Mouse (Mus musculus) heart, embryonic 12.5 days (tissue): ENCODE data around the gene Tmem192. TPM values are rescaled to one million over a fixed set of nuclear protein-coding genes. Genes with fewer than 3 reads are reported as not detected.

ENCODE experiments used
- ATAC-seq: fragments of 200-750 bp; cut with Nextera tagmentation; 2 replicates; pipeline ENCODE4 v1.8.0; 2017; ENCODE audit warnings: moderate TSS enrichment, moderate library complexity; ENCODE audit not compliant: insufficient number of reproducible peaks, low FRiP score
- H3K27ac ChIP-seq: fragments of 300-500 bp; sonication (generic); 2 replicates; pipeline ENCODE4 v1.5.1; 2016; ENCODE audit warnings: mild to moderate bottlenecking, moderate library complexity; ENCODE audit not compliant: poor library complexity, severe bottlenecking
- H3K27me3 ChIP-seq: fragments of 300-500 bp; sonication (generic); replicated peaks from 2 replicates; pipeline ENCODE4 v1.6.1; 2016; ENCODE audit warnings: mild to moderate bottlenecking, moderate library complexity
- H3K36me3 ChIP-seq: fragments of 300-500 bp; sonication (generic); 2 replicates; pipeline ENCODE4 v1.6.1; 2016; ENCODE audit warnings: mild to moderate bottlenecking, moderate library complexity
- H3K4me1 ChIP-seq: fragments of 300-500 bp; sonication (generic); replicated peaks from 2 replicates; pipeline ENCODE4 v1.6.1; 2016; ENCODE audit warnings: mild to moderate bottlenecking
- H3K4me2 ChIP-seq: fragments of 300-500 bp; sonication (generic); 2 replicates; pipeline ENCODE4 v1.6.1; 2016; ENCODE audit warnings: mild to moderate bottlenecking, moderate library complexity
- H3K4me3 ChIP-seq: fragments of 300-500 bp; sonication (generic); 2 replicates; pipeline ENCODE4 v1.5.1; 2016; ENCODE audit warnings: mild to moderate bottlenecking
- H3K9ac ChIP-seq: fragments of 300-500 bp; sonication (generic); 2 replicates; pipeline ENCODE4 v1.6.1; 2016; ENCODE audit warnings: mild to moderate bottlenecking, moderate library complexity
- H3K9me3 ChIP-seq: fragments of 300-500 bp; sonication (generic); replicated peaks from 2 replicates; pipeline ENCODE4 v1.6.1; 2016; ENCODE audit warnings: mild to moderate bottlenecking, moderate library complexity
- WGBS: fragments of 180-500 bp; shearing (Covaris S2); methylation state at CpG from one replicate; pipeline ENCODE4 v1.1.7; 2016; 5-methylcytosine and 5-hydroxymethylcytosine counted together
- polyA plus RNA-seq: library from polyadenylated mRNA; unstranded; fragments of >200 nt; fragmentation: Nextera tagmentation; extraction: Ambion mirVana; gene quantifications from 2 replicates; pipeline ENCODE4 v1.2.1, GENCODE M21; 2016

Gene Tmem192
- 26.4 and 27.0 TPM in 2 replicates for polyA plus RNA-seq

- Histone ChIP-seq H3K27me3 (peaks cover 23% of the 10 kb centered on the region), H3K4me2 (peak within 1 kb of the TSS; percentile 73), H3K9me3 (no peaks in the 10 kb centered on the region), H3K27ac (peak within 1 kb of the TSS; percentile 89), H3K4me3 (peak within 1 kb of the TSS; percentile 94), H3K4me1 (no peaks in the 10 kb centered on the region), H3K9ac (peak within 1 kb of the TSS; percentile 80), H3K36me3 (no peaks in the 10 kb centered on the region)
- ATAC-seq = peak; percentile 96
- WGBS = under 1% methylated on average over 72 of the region's 73 CpGs
Observed at GRCm38 (mm10) chr8:64946820-64947697, at the start of gene Tmem192. Gene Tmem192 (plus strand): TSS chr8:64947185.

- Histone ChIP-seq H3K4me1 (no peaks in the 10 kb centered on the region), H3K4me2 (no peak overlapping the region), H3K36me3 (no peaks in the 10 kb centered on the region), H3K27me3 (no peaks in the 10 kb centered on the region), H3K27ac (no peak overlapping the region), H3K9ac (no peak overlapping the region), H3K9me3 (no peaks in the 10 kb centered on the region), H3K4me3 (no peak overlapping the region)
- 10% methylated on average over 4 of the region's 4 CpGs for WGBS
- no peak for ATAC-seq
Observed at GRCm38 (mm10) chr8:64898710-64899109, 48.3 kb upstream of the Tmem192 start.

- 95% methylated on average over 3 of the region's 3 CpGs for WGBS
- Histone ChIP-seq H3K4me3 (no peak overlapping the region), H3K9me3 (no peaks in the 10 kb centered on the region), H3K27me3 (no peaks in the 10 kb centered on the region), H3K4me1 (no peaks in the 10 kb centered on the region), H3K36me3 (no peaks in the 10 kb centered on the region), H3K4me2 (no peak overlapping the region), H3K9ac (no peak overlapping the region), H3K27ac (no peak overlapping the region)
- ATAC-seq = no peak
Observed at GRCm38 (mm10) chr8:64900645-64901044, 46.3 kb upstream of the Tmem192 start.

DNA sequence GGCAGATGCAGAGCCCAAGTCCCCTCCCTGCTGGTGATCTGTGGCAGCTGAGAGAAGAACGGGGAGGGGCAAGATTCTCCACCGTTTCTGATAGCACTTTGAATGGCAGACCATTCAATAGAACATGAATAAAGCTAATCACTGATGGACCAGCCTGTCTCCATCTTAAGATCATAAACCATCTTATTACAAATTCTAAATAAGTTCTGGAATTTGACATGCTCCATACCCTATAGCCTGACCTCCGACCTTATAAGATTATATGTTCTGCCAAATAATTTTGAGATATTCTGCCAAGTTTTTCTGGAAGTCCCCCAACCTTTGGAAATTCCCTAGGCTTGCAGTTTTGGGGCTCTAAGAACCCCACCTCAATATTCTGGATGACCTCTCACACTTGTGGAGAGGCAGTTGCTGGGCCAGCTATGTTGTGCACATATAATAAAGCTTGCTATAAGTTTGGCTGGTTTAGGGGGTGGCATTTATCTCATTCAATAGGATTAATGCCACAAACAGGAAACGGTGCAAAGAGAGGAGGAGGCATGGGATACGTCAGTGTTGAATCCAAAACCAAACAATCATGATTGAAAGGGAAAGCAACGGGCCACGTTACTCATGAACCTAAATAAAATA, 45.3 kb upstream of the Tmem192 start:
- Histone ChIP-seq H3K4me2 (no peak overlapping the region), H3K36me3 (no peaks in the 10 kb centered on the region), H3K9me3 (no peaks in the 10 kb centered on the region), H3K27me3 (no peaks in the 10 kb centered on the region), H3K4me1 (no peaks in the 10 kb centered on the region), H3K9ac (no peak overlapping the region), H3K27ac (no peak overlapping the region), H3K4me3 (no peak overlapping the region)
- no peak for ATAC-seq
- 61% methylated on average over 7 of the region's 7 CpGs for WGBS

DNA sequence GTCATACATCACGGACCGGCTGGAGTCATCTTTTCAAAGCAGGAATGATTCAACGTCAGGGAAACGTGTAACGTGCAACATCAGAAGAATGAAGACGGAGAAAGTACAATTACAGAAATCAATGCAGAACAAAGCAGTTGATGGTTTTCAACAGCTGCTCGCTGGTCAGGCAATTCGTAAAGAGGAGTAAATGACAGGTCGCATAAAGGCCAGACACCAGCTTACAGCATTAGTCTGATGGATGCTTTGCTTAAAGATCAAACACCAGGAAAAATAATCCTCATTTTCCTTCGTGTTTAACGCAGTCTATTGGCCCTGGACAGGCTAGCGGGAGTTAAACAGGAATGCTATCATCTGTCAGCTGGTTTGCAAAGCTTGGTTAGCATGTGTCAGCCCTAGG, 44.8 kb upstream of the Tmem192 start:
- no peaks in the 10 kb centered on the region for H3K36me3 ChIP-seq
- no peaks in the 10 kb centered on the region for H3K9me3 ChIP-seq
- WGBS = 81% methylated on average over 12 of the region's 12 CpGs
- H3K4me2 ChIP-seq = no peak overlapping the region
- H3K4me3 ChIP-seq = no peak overlapping the region
- no peak overlapping the region for H3K27ac ChIP-seq
- no peak overlapping the region for H3K9ac ChIP-seq
- H3K27me3 ChIP-seq = no peaks in the 10 kb centered on the region
- H3K4me1 ChIP-seq = no peaks in the 10 kb centered on the region
- ATAC-seq = no peak

DNA sequence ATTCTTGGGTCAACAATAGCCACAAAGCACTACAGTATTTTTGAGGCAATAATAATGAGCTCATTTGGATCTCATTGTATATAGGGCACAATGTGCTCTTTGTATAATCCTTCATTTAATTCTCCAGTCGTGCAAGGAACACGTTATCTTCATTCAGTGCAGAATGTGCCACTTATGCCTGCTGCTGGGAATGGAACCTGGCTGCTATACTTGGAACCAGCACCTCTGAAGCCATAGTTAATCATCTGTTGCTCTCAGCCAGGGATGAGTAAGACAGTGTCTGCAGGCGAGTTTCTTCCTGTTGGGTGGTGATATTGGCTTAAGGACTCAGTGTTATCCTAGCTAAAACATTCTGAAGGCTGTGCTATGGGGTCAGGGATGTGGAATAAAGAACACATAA, 43.2 kb upstream of the Tmem192 start:
- Histone ChIP-seq H3K9ac (no peak overlapping the region), H3K9me3 (no peaks in the 10 kb centered on the region), H3K4me3 (no peak overlapping the region), H3K4me1 (no peaks in the 10 kb centered on the region), H3K4me2 (no peak overlapping the region), H3K27me3 (no peaks in the 10 kb centered on the region), H3K36me3 (no peaks in the 10 kb centered on the region), H3K27ac (no peak overlapping the region)
- ATAC-seq = no peak
- WGBS = 50% methylated on average over 3 of the region's 3 CpGs

DNA sequence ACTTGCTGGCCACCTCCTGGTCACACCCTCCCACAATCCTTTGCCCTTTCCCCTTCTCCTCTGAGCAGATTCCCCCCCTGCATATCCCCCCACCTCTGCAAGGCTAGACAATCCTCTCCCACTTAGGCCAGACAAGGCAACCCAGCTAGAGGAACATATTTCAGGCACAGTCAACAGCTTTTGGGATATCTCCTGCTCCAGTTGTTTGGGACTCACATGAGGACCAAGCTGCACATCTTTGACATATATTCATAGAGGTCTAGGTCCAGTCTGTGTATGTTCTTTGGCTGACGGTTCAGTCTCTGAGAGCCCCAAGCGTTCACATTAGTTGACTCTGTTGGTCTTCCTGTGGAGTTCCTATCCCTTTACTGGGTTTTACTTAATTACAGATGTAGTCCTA, 37.0 kb upstream of the Tmem192 start:
- no peak for ATAC-seq
- Histone ChIP-seq H3K9me3 (0 out of 2 replicates have a peak, but pooled peaks cover 3% of the 10 kb centered on the region), H3K4me1 (no peaks in the 10 kb centered on the region), H3K36me3 (no peaks in the 10 kb centered on the region), H3K9ac (no peak overlapping the region), H3K4me2 (no peak overlapping the region), H3K27ac (no peak overlapping the region), H3K4me3 (no peak overlapping the region), H3K27me3 (no peaks in the 10 kb centered on the region)
- 84% methylated on average over 2 of the region's 2 CpGs for WGBS

- ATAC-seq = no peak
- H3K36me3 ChIP-seq = no peaks in the 10 kb centered on the region
- no peaks in the 10 kb centered on the region for H3K4me1 ChIP-seq
- no peaks in the 10 kb centered on the region for H3K27me3 ChIP-seq
- 86% methylated on average over 5 of the region's 5 CpGs for WGBS
- no peak overlapping the region for H3K9ac ChIP-seq
- no peak overlapping the region for H3K4me3 ChIP-seq
- no peaks in the 10 kb centered on the region for H3K9me3 ChIP-seq
- no peak overlapping the region for H3K4me2 ChIP-seq
- no peak overlapping the region for H3K27ac ChIP-seq
Observed at GRCm38 (mm10) chr8:64916793-64917192, 30.2 kb upstream of the Tmem192 start.

DNA sequence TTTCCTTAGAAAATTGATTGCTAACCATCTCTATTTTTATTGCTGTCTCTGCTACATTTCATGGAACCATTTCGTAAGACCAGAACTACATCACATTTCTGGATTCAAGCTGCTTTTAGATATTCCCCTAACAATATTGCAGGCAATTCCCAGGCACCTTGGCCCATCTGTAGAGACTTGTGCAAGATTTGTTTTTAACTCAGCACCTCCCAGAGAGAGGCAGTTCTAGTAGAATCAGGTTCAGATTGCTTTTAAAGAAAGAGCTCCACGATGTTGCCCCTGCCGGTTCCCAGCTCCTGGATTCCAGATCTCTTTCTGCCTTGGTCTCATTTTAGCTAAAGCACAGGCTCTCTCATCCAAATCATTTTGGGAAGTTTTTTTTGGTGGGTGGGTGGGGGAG, 23.7 kb upstream of the Tmem192 start:
- no peak overlapping the region for H3K4me3 ChIP-seq
- no peaks in the 10 kb centered on the region for H3K36me3 ChIP-seq
- WGBS = 78% methylated on average over 3 of the region's 3 CpGs
- H3K4me2 ChIP-seq = no peak overlapping the region
- H3K27ac ChIP-seq = no peak overlapping the region
- H3K9me3 ChIP-seq = peaks cover 3% of the 10 kb centered on the region; the same call in 1 of the 2 replicates
- H3K4me1 ChIP-seq = no peaks in the 10 kb centered on the region
- no peak overlapping the region for H3K9ac ChIP-seq
- no peak for ATAC-seq
- H3K27me3 ChIP-seq = no peaks in the 10 kb centered on the region

DNA sequence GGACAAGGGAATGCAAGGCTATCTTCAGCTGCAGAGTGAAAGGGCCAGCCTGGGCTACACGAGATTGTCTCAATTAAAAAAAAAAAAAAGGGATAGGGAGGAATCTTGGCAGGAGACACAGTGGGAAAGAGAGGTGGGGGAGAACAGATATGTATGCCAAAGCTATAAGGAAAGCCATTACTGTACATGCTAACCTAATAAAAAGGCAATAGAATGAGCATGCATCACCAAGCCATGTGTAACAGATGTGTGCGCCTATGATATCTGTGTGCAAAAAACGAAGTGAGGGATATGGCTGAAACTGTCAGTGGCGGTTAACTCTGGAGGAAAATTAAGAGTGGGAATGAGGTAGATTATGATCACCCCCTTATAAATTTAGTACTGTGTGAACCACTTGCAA, 21.2 kb upstream of the Tmem192 start:
- Histone ChIP-seq H3K4me3 (no peak overlapping the region), H3K4me2 (no peak overlapping the region), H3K9ac (no peak overlapping the region), H3K27ac (no peak overlapping the region), H3K9me3 (peaks cover 3% of the 10 kb centered on the region; the same call in 1 of the 2 replicates), H3K36me3 (no peaks in the 10 kb centered on the region), H3K27me3 (no peaks in the 10 kb centered on the region), H3K4me1 (no peaks in the 10 kb centered on the region)
- 80% methylated on average over 4 of the region's 4 CpGs for WGBS
- no peak for ATAC-seq

DNA sequence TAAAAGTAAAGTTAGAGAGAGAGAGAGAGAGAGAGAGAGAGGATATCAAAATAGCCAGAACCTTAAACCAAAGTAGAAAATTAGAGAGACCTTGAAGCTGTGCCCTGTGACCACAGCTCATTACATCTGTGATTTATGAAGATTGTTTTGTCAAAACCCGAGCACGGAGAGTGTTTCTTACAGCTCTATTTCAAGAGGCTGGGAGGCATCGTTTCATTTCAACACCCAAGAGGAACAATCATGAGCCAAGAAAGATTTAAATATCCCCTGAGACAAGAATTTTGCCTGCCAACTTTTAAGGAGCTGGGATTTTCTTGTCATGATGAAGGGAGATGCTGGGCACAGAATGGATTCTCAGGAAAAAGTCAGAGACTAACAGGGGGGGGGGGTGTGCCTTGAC, 20.6 kb upstream of the Tmem192 start:
- no peaks in the 10 kb centered on the region for H3K4me1 ChIP-seq
- no peaks in the 10 kb centered on the region for H3K36me3 ChIP-seq
- H3K27me3 ChIP-seq = no peaks in the 10 kb centered on the region
- H3K4me2 ChIP-seq = no peak overlapping the region
- no peak overlapping the region for H3K4me3 ChIP-seq
- 47% methylated on average over 3 of the region's 3 CpGs for WGBS
- H3K9me3 ChIP-seq = peaks cover 3% of the 10 kb centered on the region; the same call in 1 of the 2 replicates
- ATAC-seq = no peak
- no peak overlapping the region for H3K9ac ChIP-seq
- H3K27ac ChIP-seq = no peak overlapping the region
